Mouse (Mus musculus): ENCODE measurements around the gene Ucp2. TPM values are rescaled to one million over a fixed set of nuclear protein-coding genes. Genes with fewer than 3 reads are reported as not detected.
A peak's percentile ranks its signal among the peaks of the same experiment; 100 is the strongest.
"Not testable (repeated sequence)": the region's sequence is repeated elsewhere in the genome, so short reads cannot be mapped to it uniquely, and the experiment has no call there.

The Ucp2 gene
- total RNA-seq, 2 experiments from 2014 or later = 1,034 to 1,143 TPM

GRCm38 (mm10) chr7:100474680-100475079 lies 18.5 kb upstream of the Ucp2 start:
- ATAC-seq (replicated peaks; ENCODE audit: low FRiP score, poor library complexity, severe bottlenecking) = no peak

GRCm38 (mm10) chr7:100479100-100479822 lies 13.9 kb upstream of the Ucp2 start:
- ATAC-seq (replicated peaks; ENCODE audit: low FRiP score, poor library complexity, severe bottlenecking) = no peak

GRCm38 (mm10) chr7:100479823-100480164 lies 13.3 kb upstream of the Ucp2 start:
- ATAC-seq (replicated peaks; ENCODE audit: low FRiP score, poor library complexity, severe bottlenecking) = no peak

GRCm38 (mm10) chr7:100480175-100480574 lies 13.0 kb upstream of the Ucp2 start:
- ATAC-seq (replicated peaks; ENCODE audit: low FRiP score, poor library complexity, severe bottlenecking) = no peak

- ATAC-seq (replicated peaks; ENCODE audit: low FRiP score, poor library complexity, severe bottlenecking) = not testable (repeated sequence)
These were observed 11.1 kb upstream of the Ucp2 start for GRCm38 (mm10) chr7:100482046-100482445.

- ATAC-seq (replicated peaks; ENCODE audit: low FRiP score, poor library complexity, severe bottlenecking) = no peak; the same call in 1 of the 2 replicates
These were observed 8.6 kb upstream of the Ucp2 start for GRCm38 (mm10) chr7:100484493-100484892.

GRCm38 (mm10) chr7:100487301-100487700 lies 5.8 kb upstream of the Ucp2 start:
- no peak for ATAC-seq (replicated peaks; ENCODE audit: low FRiP score, poor library complexity, severe bottlenecking)

- no peak for ATAC-seq (replicated peaks; ENCODE audit: low FRiP score, poor library complexity, severe bottlenecking)
These were observed 4.6 kb upstream of the Ucp2 start for GRCm38 (mm10) chr7:100488474-100489048.

- ATAC-seq (replicated peaks; ENCODE audit: low FRiP score, poor library complexity, severe bottlenecking) = peak; percentile 52
These were observed 583 bp upstream of the Ucp2 start for GRCm38 (mm10) chr7:100492391-100493116.

GRCm38 (mm10) chr7:100493484-100494414 lies 612 bp downstream of the Ucp2 start:
- ATAC-seq (replicated peaks; ENCODE audit: low FRiP score, poor library complexity, severe bottlenecking) = peak; percentile 7; the same call in 1 of the 2 replicates

GRCm38 (mm10) chr7:100494415-100494831 lies 1.3 kb downstream of the Ucp2 start:
- ATAC-seq (replicated peaks; ENCODE audit: low FRiP score, poor library complexity, severe bottlenecking) = peak; percentile 24; the same call in 1 of the 2 replicates

- ATAC-seq (replicated peaks; ENCODE audit: low FRiP score, poor library complexity, severe bottlenecking) = no peak
These were observed 1.9 kb downstream of the Ucp2 start for GRCm38 (mm10) chr7:100495042-100495441.

GRCm38 (mm10) chr7:100495581-100496251 lies 2.6 kb downstream of the Ucp2 start:
- peak; percentile 26 for ATAC-seq (replicated peaks; ENCODE audit: low FRiP score, poor library complexity, severe bottlenecking)

- no peak for ATAC-seq (replicated peaks; ENCODE audit: low FRiP score, poor library complexity, severe bottlenecking)
These were observed 3.2 kb downstream of the Ucp2 start for GRCm38 (mm10) chr7:100496371-100496770.

GRCm38 (mm10) chr7:100496791-100497190 lies 3.7 kb downstream of the Ucp2 start:
- ATAC-seq (replicated peaks; ENCODE audit: low FRiP score, poor library complexity, severe bottlenecking) = no peak

GRCm38 (mm10) chr7:100497402-100497801 lies 4.3 kb downstream of the Ucp2 start:
- no peak for ATAC-seq (replicated peaks; ENCODE audit: low FRiP score, poor library complexity, severe bottlenecking)

- ATAC-seq (replicated peaks; ENCODE audit: low FRiP score, poor library complexity, severe bottlenecking) = no peak
These were observed 4.8 kb downstream of the Ucp2 start for GRCm38 (mm10) chr7:100497982-100498381.

- ATAC-seq (replicated peaks; ENCODE audit: low FRiP score, poor library complexity, severe bottlenecking) = no peak
These were observed 6.3 kb downstream of the Ucp2 start for GRCm38 (mm10) chr7:100499465-100499864.

- peak; percentile 12 for ATAC-seq (replicated peaks; ENCODE audit: low FRiP score, poor library complexity, severe bottlenecking)
These were observed 7.3 kb downstream of the Ucp2 start for GRCm38 (mm10) chr7:100500276-100500977.

All from erythroblast, adult 5-6 weeks (primary cell).